Mouse (Mus musculus) embryonic fibroblast, embryonic 13.5 days (primary cell): Measurements from ENCODE around the gene Cd72.

Source experiments
- CTCF ChIP-seq: IDR thresholded peaks from 2 replicates; pipeline ENCODE4 v1.5.1; 2011; ENCODE audit warnings: mild to moderate bottlenecking, control low read depth, low read length, moderate library complexity, borderline replicate concordance; ENCODE audit not compliant: insufficient read depth
- POLR2A ChIP-seq: IDR thresholded peaks from 2 replicates; pipeline ENCODE4 v1.6.1; 2011; ENCODE audit warnings: low read depth, mild to moderate bottlenecking, control low read depth, low read length, moderate library complexity

GRCm38 (mm10) chr4:43419801-43420281, 34.6 kb downstream of the Cd72 start:
- no peak for TF ChIP-seq CTCF
- no peak for TF ChIP-seq POLR2A
